In genomic region chr14:25478257-25478656, GRCm38 (mm10) we compare ENCODE assay signal across 12 mouse cellular contexts. TPM values are rescaled to one million over a fixed set of nuclear protein-coding genes. Genes with fewer than 3 reads are reported as not detected.
DNase-seq lines count a peak whose midpoint lies in the region; ATAC-seq and TF ChIP-seq lines count a peak whose summit lies in the region.
"Had no signal": no experiment of that assay in that cellular context is flagged by ENCODE, and none has a peak within 500 bp of the region (broad histone marks: within the 10 kb centered on the region; RNA-seq: fewer than 3 reads in every experiment).

No protein-coding gene starts in this region.

- no peaks in the 10 kb centered on the region for H3K9me3 ChIP-seq in hindbrain, embryonic 10.5 days
- no peaks in the 10 kb centered on the region for H3K9me3 ChIP-seq in hindbrain, embryonic 11.5 days (ENCODE audit: control insufficient read depth, low read length)
- H3K9me3 ChIP-seq in forebrain, embryonic 14.5 days (replicated peaks; ENCODE audit: control insufficient read depth, low read length), result no peaks in the 10 kb centered on the region
- H3K9me3 ChIP-seq in forebrain, postnatal 0 days (ENCODE audit: low read length), result no peaks in the 10 kb centered on the region
- H3K9me3 ChIP-seq in midbrain, embryonic 15.5 days, result no peaks in the 10 kb centered on the region
- H3K9me3 ChIP-seq: embryonic facial prominence, embryonic 12.5 days had no signal

- H3K27ac ChIP-seq in hindbrain, embryonic 10.5 days, result peak overlapping the region; percentile 57; the same call in 1 of the 2 replicates
- H3K27ac ChIP-seq in hindbrain, embryonic 11.5 days (ENCODE audit: low read depth, low read length), result no peak overlapping the region
- peak overlapping the region; percentile 86 for H3K27ac ChIP-seq in forebrain, embryonic 14.5 days (ENCODE audit: low read depth, low read length)
- H3K27ac ChIP-seq in forebrain, postnatal 0 days (ENCODE audit: low read depth, low read length), result peak overlapping the region; percentile 74
- H3K27ac ChIP-seq in midbrain, embryonic 15.5 days, result peak overlapping the region; percentile 69
- H3K27ac ChIP-seq: embryonic facial prominence, embryonic 12.5 days had no signal

- no peak for ATAC-seq in hindbrain, embryonic 11.5 days (ENCODE audit: low FRiP score)
- no peak for ATAC-seq in forebrain, embryonic 14.5 days
- peak; percentile 24 for ATAC-seq in forebrain, postnatal 0 days
- ATAC-seq in midbrain, embryonic 15.5 days (replicated peaks), result no peak

- H3K27me3 ChIP-seq in hindbrain, embryonic 10.5 days (ENCODE audit: insufficient read depth, poor library complexity, severe bottlenecking), result no peaks in the 10 kb centered on the region
- no peaks in the 10 kb centered on the region for H3K27me3 ChIP-seq in hindbrain, embryonic 11.5 days (ENCODE audit: control insufficient read depth, insufficient read depth, low read length)
- no peaks in the 10 kb centered on the region for H3K27me3 ChIP-seq in forebrain, embryonic 14.5 days (replicated peaks; ENCODE audit: control insufficient read depth, insufficient read depth, low read length)
- no peaks in the 10 kb centered on the region for H3K27me3 ChIP-seq in forebrain, postnatal 0 days (ENCODE audit: insufficient read depth, low read length)
- H3K27me3 ChIP-seq in midbrain, embryonic 15.5 days (replicated peaks), result no peaks in the 10 kb centered on the region
- H3K27me3 ChIP-seq: embryonic facial prominence, embryonic 12.5 days had no signal

- H3K4me1 ChIP-seq in hindbrain, embryonic 10.5 days (replicated peaks), result peaks cover 100% of the 10 kb centered on the region
- H3K4me1 ChIP-seq in hindbrain, embryonic 11.5 days (replicated peaks; ENCODE audit: control insufficient read depth, insufficient read depth, low read length), result peaks cover 21% of the 10 kb centered on the region
- peaks cover 70% of the 10 kb centered on the region for H3K4me1 ChIP-seq in forebrain, embryonic 14.5 days (ENCODE audit: control insufficient read depth, insufficient read depth, low read length)
- peaks cover 42% of the 10 kb centered on the region for H3K4me1 ChIP-seq in forebrain, postnatal 0 days (ENCODE audit: insufficient read depth)
- H3K4me1 ChIP-seq in midbrain, embryonic 15.5 days, result peaks cover 100% of the 10 kb centered on the region

- WGBS in hindbrain, embryonic 10.5 days, result 79% methylated on average over 5 of the region's 5 CpGs
- WGBS in hindbrain, embryonic 11.5 days, result 77% methylated on average over 5 of the region's 5 CpGs
- WGBS in forebrain, embryonic 14.5 days, result 47% methylated on average over 5 of the region's 5 CpGs
- 35% methylated on average over 5 of the region's 5 CpGs for WGBS in forebrain, postnatal 0 days
- 29% methylated on average over 5 of the region's 5 CpGs for WGBS in midbrain, embryonic 15.5 days

- H3K4me2 ChIP-seq in hindbrain, embryonic 11.5 days (replicated peaks; ENCODE audit: low read depth, low read length), result no peak overlapping the region
- H3K4me2 ChIP-seq in forebrain, embryonic 14.5 days (ENCODE audit: low read length), result peak overlapping the region; percentile 15; the same call in 1 of the 2 replicates
- no peak overlapping the region for H3K4me2 ChIP-seq in forebrain, postnatal 0 days (ENCODE audit: low read depth)
- no peak overlapping the region for H3K4me2 ChIP-seq in midbrain, embryonic 15.5 days
- H3K4me2 ChIP-seq: embryonic facial prominence, embryonic 12.5 days had no signal

- no peak for DNase-seq in hindbrain, embryonic 10.5 days (ENCODE audit: low spot score)
- no peak for DNase-seq in hindbrain, embryonic 11.5 days (ENCODE audit: low spot score)
- no peak for DNase-seq in forebrain, embryonic 14.5 days (ENCODE audit: low spot score)
- no peak for DNase-seq in forebrain, postnatal 0 days
- no peak for DNase-seq in thymus, postnatal 25 days
- no peak for DNase-seq in spleen, postnatal 14 days (ENCODE audit: low spot score in 2 of 2)
- DNase-seq: adrenal gland, postnatal 10 days; heart, adult 18-20 months; kidney, postnatal 4 days; liver had no signal

- H3K4me3 ChIP-seq in hindbrain, embryonic 10.5 days, result no peak overlapping the region
- no peak overlapping the region for H3K4me3 ChIP-seq in hindbrain, embryonic 11.5 days (ENCODE audit: low read depth, low read length)
- no peak overlapping the region for H3K4me3 ChIP-seq in forebrain, embryonic 14.5 days (ENCODE audit: low read depth, low read length)
- H3K4me3 ChIP-seq in forebrain, postnatal 0 days (ENCODE audit: low read depth, low read length), result no peak overlapping the region
- H3K4me3 ChIP-seq in midbrain, embryonic 15.5 days, result no peak overlapping the region
- H3K4me3 ChIP-seq: embryonic facial prominence, embryonic 12.5 days had no signal

- H3K36me3 ChIP-seq in hindbrain, embryonic 10.5 days, result peaks cover 38% of the 10 kb centered on the region; the same call in 1 of the 2 replicates
- no peaks in the 10 kb centered on the region for H3K36me3 ChIP-seq in hindbrain, embryonic 11.5 days (ENCODE audit: control insufficient read depth, insufficient read depth, low read length)
- H3K36me3 ChIP-seq in forebrain, embryonic 14.5 days (ENCODE audit: control insufficient read depth, insufficient read depth, low read length), result peaks cover 3% of the 10 kb centered on the region; the same call in 1 of the 2 replicates
- H3K36me3 ChIP-seq in forebrain, postnatal 0 days (ENCODE audit: insufficient read depth), result no peaks in the 10 kb centered on the region
- no peaks in the 10 kb centered on the region for H3K36me3 ChIP-seq in midbrain, embryonic 15.5 days (replicated peaks)

- no peak for TF ChIP-seq CTCF in forebrain, postnatal 0 days (IDR thresholded peaks at IDR 0.05; ENCODE audit: low read depth)

- H3K9ac ChIP-seq in hindbrain, embryonic 11.5 days (ENCODE audit: low read depth, low read length), result no peak overlapping the region
- H3K9ac ChIP-seq in forebrain, embryonic 14.5 days (ENCODE audit: low read length), result peak overlapping the region; percentile 30
- H3K9ac ChIP-seq in forebrain, postnatal 0 days, result peak overlapping the region; percentile 14; the same call in 1 of the 2 replicates
- no peak overlapping the region for H3K9ac ChIP-seq in midbrain, embryonic 15.5 days
- H3K9ac ChIP-seq: embryonic facial prominence, embryonic 12.5 days had no signal

RNA-seq across cellular contexts. Expression of gene Zmiz1, which starts 19.3 kb away (rescaled TPM):
- 44.4 and 60.1 TPM in 2 replicates for polyA plus RNA-seq in hindbrain, embryonic 10.5 days (2016; fragmentation: Nextera tagmentation; extraction: Ambion mirVana)
- 47.5 and 57.0 TPM in 2 replicates for polyA plus RNA-seq in hindbrain, embryonic 11.5 days (2014; fragmentation: Nextera tagmentation; extraction: Ambion mirVana)
- 37.0 and 43.8 TPM in 2 replicates for polyA plus RNA-seq in forebrain, embryonic 14.5 days (2014; fragmentation: Nextera tagmentation; extraction: Ambion mirVana)
- total RNA-seq in forebrain, postnatal 0 days (2014; rRNA removed), result 48.5 and 75.6 TPM in 2 replicates
- 27.7 and 38.0 TPM in 2 replicates for polyA plus RNA-seq in forebrain, postnatal 0 days (2015; fragmentation: Nextera tagmentation; extraction: Ambion mirVana)
- 77.3 and 78.8 TPM in 2 replicates for polyA plus RNA-seq in midbrain, embryonic 15.5 days (2015; fragmentation: Nextera tagmentation; extraction: Ambion mirVana)

Comparison
In these comparisons a context has a peak if more than half of its experiments do, and no peak if none do; other contexts are left out.
1. H3K9ac ChIP-seq: peak in forebrain, embryonic 14.5 days (single experiment) and forebrain, postnatal 0 days (single experiment); none in hindbrain, embryonic 11.5 days (single experiment) and midbrain, embryonic 15.5 days (single experiment).